Mouse (Mus musculus): Measurements from ENCODE around the gene Cfap43. TPM values are rescaled to one million over a fixed set of nuclear protein-coding genes. Genes with fewer than 3 reads are reported as not detected.
A peak's percentile ranks its signal among the peaks of the same experiment; 100 is the strongest.

Gene Cfap43
- polyA plus RNA-seq, 2 experiments: 0.08 to 0.11 TPM

DNA sequence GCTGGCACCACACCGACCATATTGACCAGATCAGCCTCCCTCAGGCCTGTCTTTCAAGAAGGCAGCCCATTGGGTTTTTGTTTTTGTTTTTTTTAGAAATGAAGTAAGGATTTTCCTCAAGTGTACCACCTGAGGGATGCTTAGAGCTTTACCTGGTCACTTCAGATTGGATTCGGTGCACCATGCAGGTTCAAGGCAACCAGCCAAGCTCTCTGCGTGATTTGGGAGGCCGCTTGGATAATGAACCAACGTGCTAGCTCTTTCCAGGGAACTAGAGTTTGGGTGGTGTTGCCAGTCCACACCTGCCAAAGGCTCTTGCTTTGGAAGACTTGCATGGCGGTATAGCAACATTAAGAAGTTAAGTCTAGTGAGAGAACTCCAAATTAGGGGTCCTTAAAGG is 26.0 kb downstream of the Cfap43 start:
- Histone ChIP-seq H3K4me2 (replicated peaks; ENCODE audit: low read depth, low read length, severe bottlenecking) (no peak overlapping the region), H3K4me3 (replicated peaks; ENCODE audit: low read length) (no peak overlapping the region), H3K36me3 (ENCODE audit: control insufficient read depth, insufficient read depth, low read length) (peaks cover 50% of the 10 kb centered on the region), H3K4me1 (ENCODE audit: control insufficient read depth, insufficient read depth, low read length) (peaks cover 17% of the 10 kb centered on the region; the same call in 1 of the 2 replicates), H3K9ac (ENCODE audit: low read depth, low read length, severe bottlenecking) (no peak overlapping the region), H3K27ac (replicated peaks; ENCODE audit: low read depth, low read length) (no peak overlapping the region), H3K9me3 (ENCODE audit: control insufficient read depth, low read length) (no peaks in the 10 kb centered on the region), H3K27me3 (ENCODE audit: control insufficient read depth, insufficient read depth, low read length) (no peaks in the 10 kb centered on the region)
- 88% methylated on average over 6 of the region's 6 CpGs for WGBS
- no peak for TF ChIP-seq POLR2A (IDR thresholded peaks at IDR 0.05; ENCODE audit: borderline replicate concordance, extremely low read depth, insufficient read depth, insufficient read length)
- no peak for DNase-seq (ENCODE audit: low spot score)
- ATAC-seq (ENCODE audit: low FRiP score, low read depth): no peak

DNA sequence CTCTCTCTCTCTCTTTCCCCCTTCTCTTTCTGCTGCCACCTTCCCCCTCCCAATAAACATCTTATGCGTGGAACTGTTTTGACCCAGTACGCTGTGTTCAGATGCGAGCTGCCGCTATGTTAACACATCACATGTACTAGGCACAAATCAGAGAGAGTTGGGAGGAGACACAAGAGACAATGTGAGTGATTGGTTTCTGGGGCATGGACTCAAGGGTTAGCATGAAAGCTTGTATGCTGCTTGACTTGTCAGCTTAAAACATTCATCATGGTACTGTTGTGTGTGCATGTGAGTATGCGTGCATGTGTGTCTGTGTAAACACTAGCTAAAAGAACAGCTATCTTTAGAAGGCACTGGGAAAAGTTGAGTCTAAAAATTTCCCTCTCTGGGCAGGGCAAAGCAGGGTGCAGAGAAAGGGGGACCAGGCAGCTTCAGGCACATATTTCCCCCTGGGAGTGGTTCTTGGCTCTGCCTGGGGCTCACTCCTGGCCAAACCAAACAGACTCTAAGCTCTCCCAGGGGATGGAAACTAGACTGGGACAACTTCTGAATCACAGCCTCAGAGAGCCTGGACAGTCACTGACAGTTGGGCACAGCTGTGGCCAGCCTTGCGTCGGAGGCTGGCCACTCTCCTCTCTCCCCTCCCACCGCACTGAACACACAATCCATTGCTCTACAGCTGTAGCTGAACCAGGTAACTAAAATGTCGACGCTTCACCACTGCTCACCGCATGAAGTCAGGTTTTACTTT is 27.4 kb downstream of the Cfap43 start:
- Histone ChIP-seq H3K27ac (replicated peaks; ENCODE audit: low read depth, low read length) (no peak overlapping the region; the same call in 1 of the 2 replicates), H3K36me3 (ENCODE audit: control insufficient read depth, insufficient read depth, low read length) (peaks cover 40% of the 10 kb centered on the region), H3K9ac (ENCODE audit: low read depth, low read length, severe bottlenecking) (no peak overlapping the region), H3K4me1 (ENCODE audit: control insufficient read depth, insufficient read depth, low read length) (peaks cover 20% of the 10 kb centered on the region), H3K4me3 (replicated peaks; ENCODE audit: low read length) (no peak overlapping the region), H3K27me3 (ENCODE audit: control insufficient read depth, insufficient read depth, low read length) (no peaks in the 10 kb centered on the region), H3K4me2 (replicated peaks; ENCODE audit: low read depth, low read length, severe bottlenecking) (no peak overlapping the region), H3K9me3 (ENCODE audit: control insufficient read depth, low read length) (no peaks in the 10 kb centered on the region)
- WGBS: 75% methylated on average over 11 of the region's 11 CpGs
- peak; percentile 45 for DNase-seq (ENCODE audit: low spot score)
- TF ChIP-seq POLR2A (IDR thresholded peaks at IDR 0.05; ENCODE audit: borderline replicate concordance, extremely low read depth, insufficient read depth, insufficient read length): no peak
- ATAC-seq (ENCODE audit: low FRiP score, low read depth): peak; percentile 31; the same call in 1 of the 2 replicates

DNA sequence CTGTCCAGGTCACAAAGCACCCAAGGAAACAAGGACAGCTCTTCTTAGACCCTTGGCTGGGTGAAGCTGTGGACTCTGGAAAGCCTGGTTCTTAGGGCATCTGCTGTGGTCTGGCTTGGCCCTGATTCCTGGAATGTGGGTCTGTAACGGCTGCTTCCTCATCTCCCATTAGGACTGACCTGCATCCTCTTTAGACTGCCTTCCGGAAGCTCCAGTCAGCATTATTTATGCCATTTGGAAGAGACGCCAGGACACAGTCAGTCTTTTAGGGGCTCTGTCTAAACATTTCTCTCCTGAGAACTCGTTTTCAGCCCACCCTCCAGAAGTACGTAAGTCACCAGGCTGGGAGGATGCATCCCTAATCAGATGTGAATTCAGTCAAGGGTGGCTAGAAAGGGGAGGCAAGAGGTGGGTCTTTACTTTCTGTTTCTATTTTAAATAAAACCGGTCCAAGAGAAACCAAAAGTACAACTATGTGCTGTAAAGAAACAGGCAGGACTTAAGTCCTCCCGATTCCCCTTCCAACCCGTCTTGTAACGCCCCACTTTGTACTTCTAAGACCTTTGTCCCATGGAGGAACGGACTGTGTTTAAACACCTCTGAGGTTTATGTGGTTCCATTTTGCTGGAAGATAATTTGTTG is 28.5 kb downstream of the Cfap43 start:
- Histone ChIP-seq H3K27ac (replicated peaks; ENCODE audit: low read depth, low read length) (peak overlapping the region; percentile 15; the same call in 1 of the 2 replicates), H3K4me2 (replicated peaks; ENCODE audit: low read depth, low read length, severe bottlenecking) (no peak overlapping the region), H3K9ac (ENCODE audit: low read depth, low read length, severe bottlenecking) (no peak overlapping the region), H3K4me1 (ENCODE audit: control insufficient read depth, insufficient read depth, low read length) (peaks cover 31% of the 10 kb centered on the region), H3K36me3 (ENCODE audit: control insufficient read depth, insufficient read depth, low read length) (peaks cover 29% of the 10 kb centered on the region), H3K27me3 (ENCODE audit: control insufficient read depth, insufficient read depth, low read length) (no peaks in the 10 kb centered on the region), H3K4me3 (replicated peaks; ENCODE audit: low read length) (no peak overlapping the region), H3K9me3 (ENCODE audit: control insufficient read depth, low read length) (no peaks in the 10 kb centered on the region)
- DNase-seq (ENCODE audit: low spot score) (no peak), ATAC-seq (ENCODE audit: low FRiP score, low read depth) (no peak)
- WGBS: 44% methylated on average over 10 of the region's 10 CpGs
- no peak for TF ChIP-seq POLR2A (IDR thresholded peaks at IDR 0.05; ENCODE audit: borderline replicate concordance, extremely low read depth, insufficient read depth, insufficient read length)

DNA sequence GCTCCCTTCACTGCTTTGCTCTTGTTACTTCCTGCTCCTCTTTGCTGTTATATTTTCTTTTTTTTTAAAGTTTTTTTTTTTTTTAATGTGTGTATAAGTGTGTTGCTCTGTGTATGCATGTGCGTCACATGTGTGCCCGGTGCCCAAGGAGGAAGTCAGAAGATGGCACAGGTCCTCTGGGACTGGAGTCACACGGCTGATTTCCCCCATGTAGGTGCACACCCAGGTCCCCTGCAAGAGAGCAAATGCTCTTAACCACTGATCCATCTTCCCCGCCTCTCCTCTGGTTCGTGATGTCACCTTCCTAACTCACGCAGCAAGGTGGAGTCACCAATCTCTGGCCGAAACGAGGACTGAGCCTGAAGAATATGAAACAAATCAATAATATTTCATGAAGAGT is 31.1 kb downstream of the Cfap43 start:
- H3K36me3 ChIP-seq (ENCODE audit: control insufficient read depth, insufficient read depth, low read length): 0 out of 2 replicates have a peak, but pooled peaks cover 3% of the 10 kb centered on the region
- peaks cover 31% of the 10 kb centered on the region for H3K4me1 ChIP-seq (ENCODE audit: control insufficient read depth, insufficient read depth, low read length)
- no peak for TF ChIP-seq POLR2A (IDR thresholded peaks at IDR 0.05; ENCODE audit: borderline replicate concordance, extremely low read depth, insufficient read depth, insufficient read length)
- H3K27me3 ChIP-seq (ENCODE audit: control insufficient read depth, insufficient read depth, low read length): no peaks in the 10 kb centered on the region
- H3K9me3 ChIP-seq (ENCODE audit: control insufficient read depth, low read length): no peaks in the 10 kb centered on the region
- DNase-seq (ENCODE audit: low spot score) (no peak), ATAC-seq (ENCODE audit: low FRiP score, low read depth) (no peak)
- no peak overlapping the region for H3K27ac ChIP-seq (replicated peaks; ENCODE audit: low read depth, low read length)
- 96% methylated on average over 8 of the region's 8 CpGs for WGBS
- no peak overlapping the region for H3K4me3 ChIP-seq (replicated peaks; ENCODE audit: low read length)
- H3K9ac ChIP-seq (ENCODE audit: low read depth, low read length, severe bottlenecking): no peak overlapping the region
- no peak overlapping the region for H3K4me2 ChIP-seq (replicated peaks; ENCODE audit: low read depth, low read length, severe bottlenecking)

DNA sequence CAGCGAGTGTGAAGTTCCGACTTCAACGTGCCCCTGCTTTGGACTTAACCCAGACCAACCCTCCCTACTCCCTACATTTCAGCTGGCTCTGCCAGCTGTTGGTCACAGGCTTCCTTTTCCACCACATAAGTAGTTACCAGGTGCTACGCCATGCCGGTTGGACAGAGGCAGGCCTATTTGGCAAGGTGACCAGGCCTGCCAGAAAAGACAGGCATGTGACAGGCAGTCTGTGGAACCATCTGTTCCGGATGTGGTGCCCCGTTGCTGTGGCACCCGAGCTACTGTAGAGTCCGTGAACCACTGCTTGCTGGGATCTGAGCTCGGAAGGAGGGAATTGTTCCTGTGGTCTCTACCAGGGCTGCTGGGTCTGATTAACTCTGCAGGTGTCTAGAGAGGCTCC is 31.7 kb downstream of the Cfap43 start:
- Histone ChIP-seq H3K27ac (replicated peaks; ENCODE audit: low read depth, low read length) (peak overlapping the region; percentile 27), H3K36me3 (ENCODE audit: control insufficient read depth, insufficient read depth, low read length) (no peaks in the 10 kb centered on the region), H3K9me3 (ENCODE audit: control insufficient read depth, low read length) (no peaks in the 10 kb centered on the region), H3K9ac (ENCODE audit: low read depth, low read length, severe bottlenecking) (no peak overlapping the region), H3K4me2 (replicated peaks; ENCODE audit: low read depth, low read length, severe bottlenecking) (no peak overlapping the region), H3K27me3 (ENCODE audit: control insufficient read depth, insufficient read depth, low read length) (no peaks in the 10 kb centered on the region), H3K4me3 (replicated peaks; ENCODE audit: low read length) (no peak overlapping the region), H3K4me1 (ENCODE audit: control insufficient read depth, insufficient read depth, low read length) (peaks cover 35% of the 10 kb centered on the region)
- DNase-seq (ENCODE audit: low spot score): no peak
- ATAC-seq (ENCODE audit: low FRiP score, low read depth): no peak
- WGBS: 71% methylated on average over 10 of the region's 10 CpGs
- TF ChIP-seq POLR2A (IDR thresholded peaks at IDR 0.05; ENCODE audit: borderline replicate concordance, extremely low read depth, insufficient read depth, insufficient read length): no peak

Data from limb, embryonic 14.5 days (tissue).